Mouse (Mus musculus) heart, adult 10 weeks (tissue): ENCODE data around the gene Prep. TPM values are rescaled to one million over a fixed set of nuclear protein-coding genes. Genes with fewer than 3 reads are reported as not detected.

Experiments
- polyA plus RNA-seq: library from polyadenylated mRNA; stranded (reverse); fragments of 350-450 nt; fragmentation: Illumina TruSeq; extraction: RNeasy Lipid Tissue Mini Kit (QIAGEN cat#74804); gene quantifications from one replicate; pipeline ENCODE4 v1.2.3, GENCODE M21; 2014; ENCODE audit warnings: low read depth, low replicate concordance

The Prep gene
- polyA plus RNA-seq: 10.4 TPM

DNA sequence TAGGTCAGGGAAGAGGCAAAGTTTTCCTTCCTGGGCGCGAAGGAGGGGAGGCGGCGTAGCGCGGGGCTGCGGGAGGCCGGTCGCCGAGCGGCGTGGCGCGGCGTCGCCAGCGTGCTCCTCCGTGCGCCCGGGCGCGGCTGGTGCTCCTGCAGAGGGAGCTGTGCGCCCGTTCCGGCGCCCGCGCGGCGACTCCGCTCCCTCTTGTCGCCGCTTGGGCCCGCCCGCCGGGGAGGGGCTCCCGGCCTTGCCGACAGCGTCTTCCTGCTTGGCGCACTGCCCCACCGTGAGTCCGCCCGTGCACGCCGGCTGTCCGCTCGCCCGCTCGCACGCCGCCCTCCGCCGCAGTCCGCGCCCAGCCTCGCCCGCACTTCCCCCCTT, at the start of gene Prep:
Gene Prep (plus strand): TSS at position 273 of the 378 bp plus-strand sequence.

DNA sequence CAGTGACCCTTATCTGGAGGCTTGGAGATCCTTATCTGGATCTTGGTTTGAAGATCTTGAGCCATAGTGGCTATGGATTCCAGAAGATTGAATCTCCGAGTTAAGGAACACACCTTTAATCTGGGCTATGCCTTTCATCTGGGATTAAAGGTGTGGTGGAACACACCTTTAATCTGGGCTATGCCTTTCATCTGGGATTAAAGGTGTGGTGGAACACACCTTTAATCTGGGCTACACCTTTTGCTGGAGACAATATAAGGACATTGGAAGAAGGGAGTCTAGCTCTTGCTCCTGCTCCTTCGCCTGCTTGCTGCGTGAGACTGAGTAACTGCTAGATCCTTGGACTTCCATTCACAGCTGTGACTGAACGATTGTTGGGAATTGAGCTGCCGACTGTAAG, 110.8 kb downstream of the Prep start, which contains the start of gene Popdc3:
Gene Popdc3 (plus strand): TSS at position 301 of the 400 bp plus-strand sequence.

Other genes starting within 250 kb of the Prep start
- gene Popdc3, start 110.9 kb downstream of the Prep start, polyA plus RNA-seq: 29.1 TPM